Mouse (Mus musculus): ENCODE results near the gene Pex26.
A peak's percentile ranks its signal among the peaks of the same experiment; 100 is the strongest.

Pex26 gene

DNA sequence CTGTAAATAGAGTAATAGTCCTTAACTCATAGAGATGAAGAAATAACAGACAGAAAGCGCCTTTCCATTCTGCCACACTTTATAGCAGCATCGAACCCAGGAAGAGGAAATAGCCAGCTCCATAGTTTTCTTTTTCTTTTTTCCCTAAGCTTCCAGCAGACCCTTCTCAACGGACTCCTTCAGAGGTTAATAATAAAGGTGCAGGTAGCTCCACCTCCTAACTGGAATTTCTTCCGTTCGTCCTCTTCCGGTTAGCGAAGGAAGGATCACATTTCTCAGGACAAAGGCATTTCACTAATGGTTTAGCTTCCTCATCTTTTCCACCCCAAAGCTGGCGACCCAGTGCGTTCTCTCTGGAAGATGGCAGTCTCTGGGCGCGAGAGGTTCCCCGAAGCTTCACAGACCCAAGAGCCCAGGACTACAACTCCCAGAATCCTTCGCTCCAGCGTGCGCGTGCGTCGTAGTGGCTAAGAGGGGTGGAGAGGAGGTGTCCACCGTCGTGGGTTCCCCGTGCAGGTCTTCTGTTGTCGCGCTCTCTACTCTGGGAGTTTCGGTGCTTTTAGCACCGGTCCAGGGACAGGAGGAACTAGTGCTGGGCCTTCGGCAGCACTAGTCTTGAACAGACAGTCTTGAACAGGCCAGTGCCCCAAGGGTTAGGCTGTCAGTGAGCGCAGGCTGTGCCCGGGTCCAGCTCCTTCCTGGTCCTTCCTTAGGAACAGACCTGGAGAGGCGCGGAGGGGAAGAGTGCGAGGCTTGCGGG, at the start of gene Pex26:
Pex26 (plus strand) TSS at position 254 of the 760 bp plus-strand sequence.
- DNase-seq, result peak; percentile 96

DNA sequence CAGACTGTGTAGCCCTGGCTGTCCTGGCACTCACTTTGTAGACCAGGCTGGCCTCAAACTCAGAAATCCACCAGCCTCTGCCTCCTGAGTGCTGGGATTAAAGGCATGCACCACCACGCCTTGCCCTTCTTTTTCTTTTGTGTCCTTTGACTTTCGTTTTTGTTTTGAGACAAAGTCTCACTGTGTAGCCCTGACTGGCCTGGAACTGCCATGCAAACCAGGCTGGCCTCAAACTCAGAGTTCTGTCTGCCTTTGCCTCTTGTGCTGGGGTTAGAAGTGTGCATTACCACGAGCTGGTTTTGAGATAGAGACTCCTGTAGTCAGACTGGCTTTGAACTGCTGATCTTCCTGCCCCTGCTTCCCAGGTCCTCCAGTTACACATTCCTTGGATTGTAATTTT, 49.2 kb upstream of the Pex26 start:
- no peak for DNase-seq

DNA sequence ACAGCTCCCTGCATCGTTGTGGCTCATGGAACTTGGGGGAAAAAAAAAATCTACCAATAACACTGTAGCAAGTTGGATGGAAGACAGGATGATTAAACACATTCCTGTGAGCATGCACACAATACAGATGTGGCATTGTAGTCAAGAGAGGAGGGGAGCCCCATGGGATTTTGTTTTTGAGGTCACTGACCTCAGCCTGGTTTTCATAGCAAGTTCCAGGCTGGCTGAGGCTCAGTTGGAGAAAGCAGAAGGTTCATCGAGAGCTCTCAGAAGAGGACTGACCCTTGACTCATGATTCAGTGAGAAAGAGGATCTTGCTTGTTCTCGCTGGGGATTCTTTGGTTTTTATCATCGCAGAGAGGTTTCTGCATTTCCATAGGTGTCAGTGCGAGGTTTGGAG, 48.6 kb upstream of the Pex26 start:
- no peak for DNase-seq

DNA sequence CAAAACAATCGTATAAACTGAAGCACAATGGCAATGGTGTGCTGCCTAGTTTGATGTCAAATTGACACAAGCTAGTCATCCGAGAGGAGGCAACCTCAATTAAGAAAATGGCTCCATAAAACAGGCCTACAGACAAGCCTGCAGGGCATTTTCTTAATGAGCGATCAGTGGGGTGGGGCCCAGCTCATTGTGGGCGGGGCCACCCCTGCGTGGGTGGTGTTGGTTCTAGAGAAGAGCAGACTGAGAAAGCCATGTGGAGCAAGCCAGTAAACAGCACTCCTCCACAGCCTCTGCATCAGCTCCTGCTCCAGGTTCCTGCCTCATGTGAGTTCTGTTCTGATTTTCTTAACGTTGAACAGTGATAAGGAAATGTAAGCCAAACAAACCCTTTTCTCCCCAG, 46.2 kb upstream of the Pex26 start:
- no peak for DNase-seq

DNA sequence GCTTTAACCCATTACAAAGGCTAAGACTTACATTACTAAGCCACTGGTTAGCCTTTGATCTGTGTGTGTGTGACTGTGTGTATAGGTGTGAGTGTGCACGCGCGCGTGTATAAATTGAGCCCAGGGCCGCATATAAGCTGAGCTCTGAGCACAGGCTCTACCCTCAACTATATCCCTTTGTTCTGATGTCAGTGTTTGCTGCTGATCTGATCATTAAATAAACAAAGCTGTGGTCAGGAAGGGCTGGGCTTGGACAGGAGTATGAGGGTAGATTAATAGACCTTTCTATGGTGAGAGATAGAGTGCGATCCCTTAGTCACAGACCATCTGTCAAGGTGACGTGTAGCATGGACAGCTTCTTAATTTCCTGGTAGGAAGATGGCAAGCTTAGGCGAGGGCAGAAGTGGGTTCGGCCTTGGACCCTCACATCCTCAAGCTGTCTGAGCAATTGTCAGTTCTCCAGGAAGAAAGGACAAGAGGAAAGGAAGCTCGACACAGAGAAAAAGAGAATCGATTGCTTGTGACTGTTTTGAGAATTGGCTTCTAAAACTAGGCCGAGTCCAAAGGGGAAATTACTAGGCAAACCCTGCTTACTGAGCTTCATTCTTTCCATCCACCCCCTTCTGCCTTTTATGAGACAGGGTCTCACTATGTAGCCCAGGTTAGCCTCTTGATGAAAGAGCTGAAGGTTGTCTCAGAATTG, 45.0 kb upstream of the Pex26 start:
- DNase-seq, result no peak

DNA sequence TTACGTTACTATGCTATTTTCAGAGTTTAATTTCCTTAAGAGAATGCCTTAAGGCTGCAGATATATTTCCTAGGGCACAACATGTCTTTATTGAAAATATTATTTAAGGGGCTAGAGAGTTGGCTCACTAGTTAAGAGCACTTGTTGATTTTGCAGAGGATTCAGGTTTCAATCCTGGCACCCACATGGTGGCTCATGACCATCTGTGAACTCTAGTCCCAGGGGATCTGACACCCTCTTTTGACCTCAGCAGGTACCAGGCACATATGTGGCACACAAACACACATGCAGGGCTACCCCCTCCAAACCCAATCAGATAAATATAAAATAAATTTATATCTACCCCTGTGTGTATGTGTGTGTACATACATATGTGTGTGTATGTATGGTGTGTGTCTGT, 44.2 kb upstream of the Pex26 start:
- DNase-seq, result no peak

DNA sequence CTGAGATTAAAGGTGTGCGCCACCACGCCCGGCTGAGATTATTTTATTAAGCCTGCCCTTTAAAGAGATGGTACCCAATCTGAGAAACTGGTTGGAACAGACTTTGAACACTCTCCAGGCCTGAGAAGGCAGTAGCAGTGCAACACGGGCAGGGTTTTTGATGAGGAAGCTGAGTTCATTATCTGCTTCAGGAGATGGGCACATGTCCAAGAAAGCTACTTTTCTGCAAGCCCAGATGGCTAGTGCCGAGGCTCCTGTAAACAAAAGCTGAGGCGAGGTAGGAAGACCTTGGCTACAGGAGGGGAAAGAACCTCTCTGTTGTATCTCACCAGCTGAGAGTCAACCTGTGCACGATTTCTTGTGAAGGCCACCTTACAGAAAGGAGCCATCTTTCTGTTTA, 41.2 kb upstream of the Pex26 start:
- no peak for DNase-seq

DNA sequence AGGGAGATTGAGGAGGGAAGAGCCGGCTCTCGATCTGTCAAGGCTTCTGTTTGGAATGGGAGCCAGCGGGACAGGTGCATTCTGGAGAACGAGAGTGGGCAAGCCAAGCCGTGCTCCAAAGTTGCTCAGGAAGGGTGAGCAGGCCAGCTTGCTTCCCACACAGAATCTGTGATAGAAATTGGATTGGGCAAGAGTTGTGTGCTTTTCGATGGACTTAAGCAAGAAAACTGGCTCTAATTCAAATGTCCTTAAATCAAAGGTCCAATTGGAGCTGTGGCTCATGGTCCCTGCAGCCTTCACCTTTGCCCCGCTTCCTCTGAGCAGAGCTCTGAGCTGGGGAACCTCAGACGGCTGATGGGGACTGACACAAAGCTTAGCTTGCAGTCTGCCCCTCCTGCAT, 40.0 kb upstream of the Pex26 start:
- DNase-seq, result peak; percentile 54

DNA sequence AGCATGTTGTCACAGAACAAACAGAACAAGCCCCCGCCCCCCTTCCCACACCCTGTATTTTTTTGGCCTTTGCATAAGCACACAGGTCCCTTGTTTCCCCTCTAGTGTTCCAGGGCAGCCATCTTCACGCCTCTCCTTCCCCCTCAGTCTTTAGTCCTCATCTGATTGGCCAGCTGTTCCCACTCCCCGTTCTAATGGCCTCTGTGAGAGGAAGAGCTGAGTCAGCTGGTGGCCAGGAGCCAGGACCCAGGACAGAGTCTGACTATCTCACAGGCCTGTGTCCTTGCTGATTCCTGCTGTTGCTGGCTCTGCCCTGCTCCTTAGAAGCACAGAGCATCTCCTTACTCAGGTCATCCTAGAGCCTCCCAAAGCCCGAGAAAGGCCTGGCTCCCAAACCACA, 39.4 kb upstream of the Pex26 start:
- peak; percentile 48 for DNase-seq

DNA sequence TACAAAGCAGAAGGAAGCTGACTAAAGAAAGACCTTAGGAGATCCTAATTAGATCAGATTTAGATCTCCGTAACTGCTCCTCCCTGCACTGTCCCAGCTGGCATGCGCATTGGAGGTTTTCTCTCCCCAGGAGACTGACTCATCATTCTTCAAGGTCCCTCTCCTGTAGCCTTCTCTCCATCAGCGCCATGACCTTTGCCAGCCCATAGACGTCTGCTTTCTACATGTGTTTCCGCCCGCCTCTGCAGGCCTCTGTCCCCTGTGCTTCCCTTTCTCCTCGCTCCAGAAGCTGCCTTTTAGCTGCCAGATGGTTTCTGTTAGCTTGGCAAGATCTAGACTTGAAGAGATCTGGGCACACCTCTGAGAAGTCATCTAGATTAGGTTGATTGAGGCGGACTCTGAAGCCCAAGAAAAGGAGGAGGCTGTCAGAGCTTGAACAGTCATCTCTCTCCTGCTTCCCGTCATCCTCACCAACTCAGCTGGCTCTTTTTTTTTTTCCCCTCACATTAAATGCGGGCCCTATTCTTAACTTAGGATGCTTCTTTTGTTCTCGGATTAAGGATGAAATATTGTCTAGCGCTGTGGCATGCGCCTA, 38.4 kb upstream of the Pex26 start:
- no peak for DNase-seq

DNA sequence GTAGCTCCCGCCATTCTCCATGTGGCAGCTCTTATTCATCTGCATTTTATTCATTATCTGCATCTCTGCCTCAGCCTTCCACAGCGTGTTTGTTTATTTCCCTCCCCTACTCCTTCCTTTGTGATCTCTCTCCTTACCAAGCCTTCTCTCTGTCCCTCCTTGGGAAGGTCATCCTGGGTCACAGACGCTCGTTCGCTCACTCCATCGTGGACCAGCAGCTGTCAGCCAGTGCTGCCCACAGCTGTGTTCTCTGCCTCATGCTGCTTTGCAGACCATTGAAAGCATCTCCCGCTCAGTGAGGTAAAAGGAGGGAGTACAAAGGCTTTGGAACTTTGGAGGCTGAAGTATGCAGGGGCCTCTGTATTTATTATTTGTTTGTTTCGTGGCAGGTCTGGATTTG, 37.6 kb upstream of the Pex26 start:
- DNase-seq, result no peak

DNA sequence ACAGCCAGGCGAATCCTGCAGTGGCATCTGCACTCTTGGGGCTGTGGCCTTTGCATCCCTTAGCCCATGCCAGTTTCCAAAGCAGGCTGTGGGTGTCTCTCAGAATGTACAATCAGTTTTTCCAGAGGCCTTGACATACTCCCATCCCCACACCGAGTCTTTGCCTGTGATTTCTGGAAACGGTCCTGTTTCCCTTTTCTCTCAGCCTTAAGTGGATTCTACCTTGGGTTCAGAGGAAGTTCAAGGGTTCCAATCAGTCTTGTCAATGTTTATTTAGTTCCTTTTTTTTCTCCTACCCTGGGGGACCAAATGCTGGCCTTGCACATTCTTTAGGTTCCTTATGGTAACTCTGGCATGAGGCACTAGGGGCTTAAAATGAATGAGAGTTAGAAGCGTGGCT, 36.7 kb upstream of the Pex26 start:
- DNase-seq, result peak; percentile 32

DNA sequence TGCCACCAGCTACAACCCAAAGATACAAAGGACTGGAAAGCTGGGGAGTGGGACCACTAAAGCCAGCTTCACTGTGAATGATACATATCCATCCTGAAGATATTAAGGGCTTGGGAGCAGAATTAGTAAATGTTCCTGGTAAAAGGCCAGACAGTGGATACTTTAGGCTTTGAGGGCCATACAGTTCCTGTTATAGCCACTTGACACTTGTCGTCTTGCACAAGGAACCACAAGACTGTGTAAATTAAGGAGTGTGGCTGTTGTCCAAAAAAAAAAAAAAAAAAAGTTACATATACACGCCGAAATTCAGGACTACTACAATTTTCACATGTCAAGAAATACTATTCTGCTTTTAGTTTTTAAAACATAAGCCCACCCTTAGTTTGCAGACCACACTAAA, 35.1 kb upstream of the Pex26 start:
- DNase-seq, result peak; percentile 58

DNA sequence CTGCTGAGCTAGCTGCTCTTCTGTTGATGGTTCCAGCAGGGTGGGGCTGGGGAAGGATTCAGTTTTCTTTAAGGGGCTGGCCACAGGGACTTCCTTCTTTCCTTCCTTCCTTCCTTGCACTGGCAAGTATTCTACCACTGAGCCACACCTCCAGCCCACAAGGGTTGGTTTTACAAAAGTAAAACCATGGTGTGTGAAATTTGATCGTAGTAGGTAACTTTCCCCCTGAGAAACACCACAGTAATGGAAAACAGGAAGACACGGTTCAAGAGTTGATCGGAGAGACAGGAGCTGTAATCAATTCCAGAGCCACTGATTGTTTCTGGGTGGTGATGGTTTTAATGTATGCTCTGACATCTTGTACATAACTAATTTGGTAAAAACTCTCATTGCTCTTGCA, 34.0 kb upstream of the Pex26 start:
- DNase-seq, result no peak

DNA sequence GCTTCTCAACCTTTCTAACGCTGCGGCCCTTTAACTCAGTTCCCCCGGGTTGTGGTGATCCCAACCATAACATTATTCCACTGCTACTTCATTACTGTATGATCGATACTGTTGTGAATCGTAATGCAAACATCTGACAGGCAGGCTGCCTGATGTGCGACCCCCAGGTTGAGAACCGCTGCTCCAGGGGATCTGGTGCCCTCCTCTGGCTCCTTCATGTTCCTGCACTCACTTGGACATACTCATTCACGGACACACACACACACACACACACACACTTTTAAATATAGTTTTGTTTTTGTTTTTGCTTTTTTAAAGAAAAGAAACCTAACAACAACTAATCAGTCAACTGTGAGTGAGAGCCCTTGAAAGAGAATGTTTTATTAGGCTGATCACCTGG, 33.3 kb upstream of the Pex26 start:
- DNase-seq, result no peak

DNA sequence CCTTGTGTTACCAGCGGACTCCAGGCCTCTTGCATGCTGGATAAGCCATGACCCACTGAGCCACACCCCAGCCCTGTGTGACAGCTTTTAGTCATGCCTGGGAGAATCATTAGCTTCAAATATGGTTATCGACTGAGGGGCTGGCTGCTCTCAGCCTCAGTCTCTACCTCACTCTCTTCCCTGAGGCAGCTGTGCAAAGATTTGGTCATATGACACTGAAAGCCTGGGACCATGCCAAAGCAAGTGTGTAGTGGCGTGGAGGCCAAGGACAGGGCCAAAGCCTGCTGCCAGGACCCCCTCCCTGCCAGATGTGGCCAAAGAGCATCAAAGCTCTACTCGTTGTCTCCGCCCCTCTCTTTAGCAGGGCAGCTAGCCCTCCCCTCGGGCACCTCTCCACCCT, 31.7 kb upstream of the Pex26 start:
- DNase-seq, result peak; percentile 66

DNA sequence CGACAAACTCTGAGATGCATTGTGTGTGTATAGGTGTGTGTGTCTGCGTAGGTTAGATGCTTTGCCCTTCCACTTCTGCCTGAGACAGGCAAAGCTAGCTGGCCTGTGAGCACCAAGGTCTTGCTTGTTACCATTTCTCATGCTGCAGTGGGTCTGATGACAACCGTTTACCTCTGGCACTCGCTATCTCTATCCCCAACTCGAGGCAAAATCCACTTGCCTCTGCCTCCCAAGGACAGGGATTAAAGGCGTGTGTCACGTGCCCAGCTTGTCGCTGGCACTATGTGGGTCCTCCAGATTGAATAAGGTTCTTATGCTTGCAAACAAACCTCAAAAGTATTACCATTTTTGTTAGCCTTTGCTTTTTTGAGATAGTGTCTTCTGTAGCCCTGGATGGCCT, 30.3 kb upstream of the Pex26 start:
- DNase-seq, result no peak

DNA sequence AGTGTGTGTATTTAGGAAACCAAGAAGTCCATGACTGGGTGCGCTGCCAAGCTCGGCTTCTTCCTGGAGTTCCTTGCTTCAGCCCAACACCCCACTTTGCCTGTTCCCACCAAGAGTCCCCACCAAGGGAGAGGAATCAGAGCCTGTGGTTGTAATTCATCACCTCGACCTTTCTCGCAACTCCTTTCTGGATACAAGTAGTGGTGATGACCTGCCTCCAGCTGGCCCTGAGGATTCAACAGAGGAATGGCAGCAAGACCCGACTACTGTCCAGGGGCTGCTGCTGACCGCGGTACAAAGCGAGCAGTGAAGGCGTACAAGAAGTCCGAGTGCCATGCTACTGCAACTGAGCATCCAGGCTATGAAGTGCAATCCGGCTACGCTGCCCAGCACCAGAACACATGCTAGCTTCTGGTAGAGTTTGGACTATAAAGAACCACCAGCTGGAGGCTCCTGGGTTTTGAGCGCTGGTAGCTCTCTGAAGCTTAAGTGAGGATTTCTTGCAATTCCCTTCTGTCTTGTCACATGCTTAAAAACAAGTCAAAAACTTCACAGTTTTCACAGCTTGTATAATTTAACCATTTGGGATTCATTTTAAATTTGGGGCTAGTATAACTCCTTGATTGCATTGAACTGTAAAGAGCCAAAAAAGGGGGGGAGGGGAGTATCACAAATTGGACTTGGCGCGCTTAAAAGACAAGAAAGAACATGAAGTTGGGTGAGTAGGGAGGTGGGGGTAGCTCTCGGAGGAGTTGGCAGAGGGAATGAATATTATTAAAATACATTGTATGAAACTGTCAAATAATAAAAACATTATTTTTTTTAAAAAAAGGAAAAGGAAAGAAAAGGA, 28.8 kb upstream of the Pex26 start:
- DNase-seq, result no peak

DNA sequence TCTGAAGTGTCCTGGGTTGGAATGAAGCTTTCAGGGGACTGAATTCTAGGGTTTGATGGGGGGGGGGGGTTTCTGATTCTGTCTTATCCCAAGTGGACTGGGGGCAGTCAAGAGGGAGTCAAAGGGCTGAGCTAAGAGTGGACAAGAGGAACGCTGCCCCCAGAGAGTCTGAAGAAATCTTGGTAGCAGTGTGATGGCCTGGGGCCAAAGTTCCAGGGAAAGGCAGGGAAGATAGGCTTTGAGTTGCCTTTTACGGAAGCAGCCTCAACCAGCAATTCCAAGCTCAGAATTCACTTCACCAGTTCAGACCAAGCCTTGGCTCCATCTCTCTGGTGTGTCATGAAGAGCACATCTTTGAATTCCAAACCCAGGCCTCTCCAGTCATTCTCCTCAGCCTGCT, 27.4 kb upstream of the Pex26 start:
- peak; percentile 29 for DNase-seq

DNA sequence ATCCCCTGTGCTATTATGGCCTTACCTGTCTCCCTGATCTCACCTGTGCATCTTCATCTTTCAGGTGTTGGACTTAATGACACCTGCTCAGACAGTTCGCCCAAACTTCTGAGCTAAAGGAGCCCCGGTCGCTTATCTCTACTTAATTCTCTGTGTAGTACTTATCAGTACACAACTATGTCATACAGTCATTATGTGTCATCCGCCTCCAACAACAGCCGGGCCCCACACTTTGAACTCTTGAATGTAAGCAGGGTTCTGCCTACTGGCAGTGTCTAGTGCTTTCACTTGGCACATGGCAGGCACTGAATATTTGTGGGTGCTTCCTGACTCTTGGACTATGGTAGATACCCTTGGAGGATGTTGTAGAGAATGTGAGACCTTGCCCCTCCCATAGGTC, 23.9 kb upstream of the Pex26 start:
- no peak for DNase-seq

DNA sequence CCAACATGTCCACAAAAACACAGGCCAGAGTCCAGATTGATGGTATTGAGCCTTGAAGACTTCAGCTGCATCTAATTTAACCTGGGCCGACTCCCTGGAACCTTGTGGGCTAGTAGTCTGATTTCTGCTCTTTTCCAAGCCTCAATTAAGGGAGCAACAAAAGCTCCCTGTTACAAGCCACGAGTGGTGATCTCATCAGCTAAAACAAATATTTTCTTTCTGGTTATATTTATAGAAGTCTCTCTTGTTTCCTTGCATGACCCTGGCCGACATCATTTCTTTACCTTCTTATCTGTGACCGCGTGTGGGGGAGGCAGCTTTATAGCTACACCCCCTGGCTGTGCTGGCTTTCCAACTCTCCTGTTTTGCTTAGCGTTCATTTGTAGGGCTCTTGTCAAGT, 23.3 kb upstream of the Pex26 start:
- no peak for DNase-seq

DNA sequence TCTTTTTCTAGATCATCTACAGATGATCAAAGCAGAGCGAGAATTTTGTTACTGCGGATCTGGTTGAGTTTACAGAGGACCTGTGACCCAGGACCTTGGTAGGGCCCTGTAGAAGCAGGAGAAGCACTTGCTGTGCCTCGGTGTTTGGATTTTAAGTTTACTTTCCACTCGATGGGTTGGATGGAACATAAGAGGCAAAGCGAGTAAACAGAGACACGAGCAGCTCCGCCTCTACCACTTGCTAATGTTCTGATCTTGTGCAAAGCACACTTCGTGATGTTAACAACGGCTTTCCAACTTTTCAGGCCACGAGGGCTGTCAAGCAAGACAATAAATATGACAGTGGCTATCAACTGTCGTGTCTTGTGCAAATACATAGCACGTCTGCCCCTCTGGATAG, 20.9 kb upstream of the Pex26 start:
- DNase-seq, result peak; percentile 51

DNA sequence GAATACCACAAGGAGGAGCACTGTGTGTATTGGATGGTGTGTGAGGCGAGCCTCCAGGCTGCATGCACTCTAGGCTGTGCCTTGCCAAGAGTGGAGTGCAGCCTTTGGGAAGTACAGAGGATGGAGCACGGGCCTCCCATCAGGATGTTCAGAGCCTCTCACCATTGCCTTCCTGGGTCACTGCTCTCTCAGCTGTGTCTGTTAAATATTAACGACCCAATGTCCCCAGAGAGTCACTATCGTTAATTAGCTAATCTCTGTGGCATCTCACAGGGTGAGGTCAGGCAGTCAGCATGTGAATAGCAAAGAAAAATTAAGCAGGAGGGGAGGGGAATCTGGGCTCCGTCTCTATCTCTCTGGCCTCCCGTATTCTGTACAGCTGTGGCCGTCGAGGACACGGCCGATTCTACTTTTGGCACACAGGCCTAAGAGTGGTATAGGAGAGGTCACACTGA, 17.3 kb upstream of the Pex26 start:
- DNase-seq, result no peak

All from lung, postnatal 36 days (tissue).